Mouse (Mus musculus): ENCODE data around the gene Tmem217.

DNA sequence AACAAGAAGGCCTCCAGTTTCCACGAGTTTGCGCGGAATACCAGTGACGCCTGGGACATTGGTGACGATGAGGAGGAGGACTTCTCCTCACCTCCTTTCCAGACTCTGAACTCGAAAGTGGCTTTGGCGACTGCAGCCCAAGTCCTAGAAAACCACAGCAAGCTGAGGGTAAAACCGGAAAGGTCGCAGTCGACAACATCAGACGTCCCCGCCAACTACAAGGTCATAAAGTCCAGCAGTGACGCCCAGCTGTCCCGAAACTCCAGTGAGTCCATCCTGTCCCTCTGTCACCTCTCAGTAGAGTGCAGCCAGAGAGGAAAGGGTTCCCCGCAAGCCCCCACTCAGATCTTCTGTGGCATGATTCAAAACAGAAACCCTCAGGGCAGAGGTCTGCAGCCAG, 16.2 kb upstream of the Tmem217 start:
- TF ChIP-seq CTCF (IDR thresholded peaks at IDR 0.05; ENCODE audit: low read depth) (no peak), EP300 (IDR thresholded peaks at IDR 0.05; ENCODE audit: low read depth) (no peak)

Measured in heart, postnatal 0 days (tissue).